15 mouse cellular contexts compared by ENCODE assay signal in genomic region chr1:80854945-80855656, GRCm38 (mm10).
DNase-seq lines count a peak whose midpoint lies in the region; ATAC-seq and TF ChIP-seq lines count a peak whose summit lies in the region.
"Had no signal": no experiment of that assay in that cellular context is flagged by ENCODE, and none has a peak within 500 bp of the region (broad histone marks: within the 10 kb centered on the region; RNA-seq: fewer than 3 reads in every experiment).

No protein-coding gene starts in this region.

- no peak for DNase-seq in heart, postnatal 36 days
- peak; percentile 54 for DNase-seq in kidney, postnatal 0 days (ENCODE audit: low spot score)
- DNase-seq in kidney, adult 9 months, result no peak
- peak; percentile 42 for DNase-seq in CD4-positive, CD25-positive, alpha-beta regulatory T cell, adult 2 months (ENCODE audit: low read depth, low spot score)
- DNase-seq in gastrocnemius, postnatal 36 days, result no peak
- no peak for DNase-seq in layer of hippocampus, adult 2 months (ENCODE audit: low spot score in 2 of 2)
- DNase-seq: B cell, adult 2 months; gastrocnemius, postnatal 14 days had no signal

- H3K9me3 ChIP-seq in heart, embryonic 11.5 days (replicated peaks; ENCODE audit: control insufficient read depth, low read length), result no peaks in the 10 kb centered on the region
- H3K9me3 ChIP-seq in kidney, postnatal 0 days (replicated peaks; ENCODE audit: low read length), result no peaks in the 10 kb centered on the region
- H3K9me3 ChIP-seq: forebrain, embryonic 13.5 days; hindbrain, embryonic 10.5 days; limb, embryonic 12.5 days; midbrain, embryonic 13.5 days; neural tube, embryonic 12.5 days had no signal

- WGBS in heart, embryonic 11.5 days (ENCODE audit: insufficient replicate concordance), result 59% methylated on average over 2 of the region's 2 CpGs
- 35% methylated on average over 2 of the region's 2 CpGs for WGBS in kidney, postnatal 0 days

- no peaks in the 10 kb centered on the region for H3K4me1 ChIP-seq in heart, embryonic 11.5 days (ENCODE audit: control insufficient read depth, insufficient read depth, low read length)
- H3K4me1 ChIP-seq in kidney, postnatal 0 days (replicated peaks; ENCODE audit: insufficient read depth, low read length), result no peaks in the 10 kb centered on the region
- H3K4me1 ChIP-seq in embryonic fibroblast, embryonic 13.5 days (ENCODE audit: control insufficient read depth, insufficient read depth, low read length), result no peaks in the 10 kb centered on the region; the same call in 1 of the 2 replicates
- H3K4me1 ChIP-seq: midbrain, embryonic 13.5 days; neural tube, embryonic 12.5 days had no signal

- H3K27me3 ChIP-seq in heart, embryonic 11.5 days (ENCODE audit: control insufficient read depth, insufficient read depth, low read length), result no peaks in the 10 kb centered on the region
- H3K27me3 ChIP-seq in kidney, postnatal 0 days (ENCODE audit: insufficient read depth, low read length), result no peaks in the 10 kb centered on the region
- H3K27me3 ChIP-seq: forebrain, embryonic 13.5 days; limb, embryonic 12.5 days; midbrain, embryonic 13.5 days; neural tube, embryonic 12.5 days had no signal

- H3K9ac ChIP-seq in heart, embryonic 11.5 days (ENCODE audit: low read depth, low read length), result no peak overlapping the region
- H3K9ac ChIP-seq in kidney, postnatal 0 days (ENCODE audit: low read depth, low read length), result no peak overlapping the region
- H3K9ac ChIP-seq: forebrain, embryonic 13.5 days; limb, embryonic 12.5 days; midbrain, embryonic 13.5 days; neural tube, embryonic 12.5 days had no signal

- no peak for TF ChIP-seq CTCF in kidney, postnatal 0 days (IDR thresholded peaks at IDR 0.05; ENCODE audit: low read depth)
- no peak for TF ChIP-seq CTCF in embryonic fibroblast, embryonic 13.5 days (IDR thresholded peaks at IDR 0.05; ENCODE audit: borderline replicate concordance, insufficient read depth, low read length)
- TF ChIP-seq CTCF in layer of hippocampus, adult 2 months (conservative IDR thresholded peaks at IDR 0.05), result no peak

- no peaks in the 10 kb centered on the region for H3K36me3 ChIP-seq in heart, embryonic 11.5 days (ENCODE audit: control insufficient read depth, insufficient read depth, low read length)
- no peaks in the 10 kb centered on the region for H3K36me3 ChIP-seq in kidney, postnatal 0 days (ENCODE audit: insufficient read depth, low read length)
- H3K36me3 ChIP-seq: hindbrain, embryonic 10.5 days; limb, embryonic 12.5 days; midbrain, embryonic 13.5 days; neural tube, embryonic 12.5 days had no signal

- H3K4me2 ChIP-seq in heart, embryonic 11.5 days, result no peak overlapping the region
- H3K4me2 ChIP-seq in kidney, postnatal 0 days (ENCODE audit: low read length), result no peak overlapping the region
- H3K4me2 ChIP-seq: limb, embryonic 12.5 days; midbrain, embryonic 13.5 days; neural tube, embryonic 12.5 days had no signal

- intact Hi-C loops in heart, postnatal 36 days (cut with DNase I), result no loop called here
- intact Hi-C loops in gastrocnemius, postnatal 36 days (cut with DNase I), result no loop called here

- 0 out of 2 replicates have a peak overlapping the region, but pooled peaks have one; percentile 10 for H3K27ac ChIP-seq in heart, embryonic 11.5 days (ENCODE audit: low read depth, low read length)
- no peak overlapping the region for H3K27ac ChIP-seq in kidney, postnatal 0 days
- H3K27ac ChIP-seq in embryonic fibroblast, embryonic 13.5 days (ENCODE audit: insufficient read depth, low read length), result peak overlapping the region; percentile 57
- no peak overlapping the region for H3K27ac ChIP-seq in layer of hippocampus, adult 2 months
- H3K27ac ChIP-seq: forebrain, embryonic 13.5 days; hindbrain, embryonic 10.5 days; limb, embryonic 12.5 days; midbrain, embryonic 13.5 days; neural tube, embryonic 12.5 days had no signal

- 0 out of 2 replicates have a peak, but pooled peaks have one; percentile 10 for ATAC-seq in heart, embryonic 11.5 days (replicated peaks; ENCODE audit: insufficient number of reproducible peaks, low FRiP score, low TSS enrichment)
- no peak for ATAC-seq in kidney, postnatal 0 days (replicated peaks; ENCODE audit: low FRiP score, low read depth)

- no peak for TF ChIP-seq POLR2A in embryonic fibroblast, embryonic 13.5 days (IDR thresholded peaks at IDR 0.05; ENCODE audit: low read depth, low read length)

- H3K4me3 ChIP-seq in heart, embryonic 11.5 days (ENCODE audit: low read depth, low read length), result no peak overlapping the region
- H3K4me3 ChIP-seq in kidney, postnatal 0 days (replicated peaks; ENCODE audit: low read depth, low read length), result no peak overlapping the region
- H3K4me3 ChIP-seq in embryonic fibroblast, embryonic 13.5 days (ENCODE audit: insufficient read depth, low read length), result no peak overlapping the region
- no peak overlapping the region for H3K4me3 ChIP-seq in layer of hippocampus, adult 2 months
- H3K4me3 ChIP-seq: forebrain, embryonic 13.5 days; hindbrain, embryonic 10.5 days; limb, embryonic 12.5 days; midbrain, embryonic 13.5 days; neural tube, embryonic 12.5 days had no signal

Comparison
In these comparisons a context has a peak if more than half of its experiments do, and no peak if none do; other contexts are left out.
1. DNase-seq: peak in kidney, postnatal 0 days (single experiment) and CD4-positive, CD25-positive, alpha-beta regulatory T cell, adult 2 months (single experiment); none in heart, postnatal 36 days (0 of 2), kidney, adult 9 months (single experiment), gastrocnemius, postnatal 36 days (0 of 2) and layer of hippocampus, adult 2 months (0 of 2).
2. H3K27ac ChIP-seq: peak in heart, embryonic 11.5 days (single experiment) and embryonic fibroblast, embryonic 13.5 days (single experiment); none in kidney, postnatal 0 days (single experiment) and layer of hippocampus, adult 2 months (single experiment).